Mouse (Mus musculus) c-Kit-negative CD71-positive TER-119-positive erythroid progenitor cells, embryonic 14.5 days (primary cell): ENCODE results near the gene Golga2.
"Not testable (repeated sequence)": the region's sequence is repeated elsewhere in the genome, so short reads cannot be mapped to it uniquely, and the experiment has no call there.

Experiments
- DNase-seq: peaks from one replicate; pipeline ENCODE4 v3.0.0-alpha.2; 2013; ENCODE audit warnings: low read depth, low spot score

Golga2 gene

GRCm38 (mm10) chr2:32288371-32288931 is 1.3 kb downstream of the Golga2 start:
- DNase-seq, result peak; percentile 31

GRCm38 (mm10) chr2:32289578-32289977 is 2.4 kb downstream of the Golga2 start:
- DNase-seq, result peak; percentile 70

DNA sequence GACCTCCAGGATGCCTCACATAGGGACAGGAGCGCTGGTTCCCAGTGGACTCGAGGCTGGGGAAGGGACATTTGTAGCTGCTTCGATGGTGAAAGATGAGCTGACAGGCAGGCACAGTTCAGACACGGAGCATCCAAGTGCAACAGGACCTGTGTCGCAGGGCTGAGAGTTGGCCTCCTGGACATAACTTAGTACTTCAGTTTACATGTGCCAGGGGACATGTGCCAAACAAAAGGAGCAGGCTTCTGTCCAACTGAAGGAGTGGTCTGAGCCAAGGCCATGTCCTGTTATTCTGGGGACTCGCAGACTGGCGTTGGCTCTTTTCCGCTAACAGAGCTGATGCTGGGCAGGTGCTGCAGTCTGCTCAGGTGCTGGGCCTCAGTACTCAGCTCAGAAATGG is 7.2 kb downstream of the Golga2 start:
- no peak for DNase-seq

DNA sequence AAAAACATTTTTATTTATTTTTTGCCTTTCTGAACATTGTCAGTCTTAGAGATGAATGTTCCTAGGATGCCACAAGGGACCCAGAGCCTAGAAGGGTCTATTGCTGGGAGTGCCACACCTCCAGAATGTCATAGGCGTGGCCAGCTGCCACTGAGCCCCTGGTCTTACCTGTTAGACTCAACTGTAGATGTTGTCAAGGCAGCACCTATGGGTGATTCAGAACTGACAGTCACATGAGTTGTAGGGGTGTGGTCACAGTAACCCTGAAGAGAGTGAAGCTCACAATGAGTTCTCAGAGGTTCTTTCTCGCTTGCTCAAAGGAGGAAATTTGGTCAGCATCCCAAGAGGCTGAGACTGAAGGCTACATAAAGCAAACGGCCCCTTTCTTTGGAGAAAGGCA is 8.1 kb downstream of the Golga2 start:
- DNase-seq, result no peak

DNA sequence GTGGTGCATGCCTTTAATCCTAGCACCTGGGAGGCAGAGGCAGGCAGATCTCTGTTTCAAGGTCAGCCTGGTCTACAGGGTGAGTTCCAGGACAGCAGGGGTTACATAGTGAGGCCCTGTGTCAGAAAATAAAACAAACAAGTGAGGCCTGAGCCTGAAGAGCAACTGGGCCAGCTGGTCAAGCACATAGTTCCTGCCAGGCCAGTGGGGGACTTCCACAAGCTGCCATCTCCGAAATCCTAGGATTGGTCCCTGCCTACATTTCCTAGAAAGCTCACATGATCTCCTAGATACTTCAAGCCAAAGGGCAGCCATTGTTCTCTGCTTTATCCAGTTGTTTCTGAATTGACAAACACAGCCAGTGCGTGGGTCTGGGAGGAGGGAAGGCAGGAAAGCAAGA is 8.7 kb downstream of the Golga2 start:
- DNase-seq, result not testable (repeated sequence)

- DNase-seq, result no peak
These were observed 12.3 kb downstream of the Golga2 start for GRCm38 (mm10) chr2:32299469-32299868.

DNA sequence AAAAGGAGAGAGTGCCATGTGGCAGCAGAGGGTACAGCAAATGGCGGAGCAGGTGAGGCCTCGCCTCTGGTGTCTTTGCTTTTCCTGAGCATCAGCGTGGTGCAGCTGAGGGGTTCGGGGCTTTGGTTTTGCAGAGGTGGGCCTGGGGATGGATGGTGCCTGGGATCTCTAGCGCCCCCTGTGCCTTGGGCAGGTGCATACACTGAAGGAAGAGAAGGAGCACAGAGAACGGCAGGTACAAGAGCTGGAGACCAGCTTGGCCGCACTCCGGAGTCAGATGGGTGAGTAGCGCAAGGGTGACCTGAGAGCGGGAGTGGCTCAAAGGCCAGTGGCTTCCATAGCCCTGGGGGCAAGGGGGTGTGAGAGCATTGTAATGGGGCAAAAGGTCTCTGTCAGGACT is 15.8 kb downstream of the Golga2 start:
- no peak for DNase-seq

GRCm38 (mm10) chr2:32304145-32304832 is 17.1 kb downstream of the Golga2 start:
- no peak for DNase-seq

DNA sequence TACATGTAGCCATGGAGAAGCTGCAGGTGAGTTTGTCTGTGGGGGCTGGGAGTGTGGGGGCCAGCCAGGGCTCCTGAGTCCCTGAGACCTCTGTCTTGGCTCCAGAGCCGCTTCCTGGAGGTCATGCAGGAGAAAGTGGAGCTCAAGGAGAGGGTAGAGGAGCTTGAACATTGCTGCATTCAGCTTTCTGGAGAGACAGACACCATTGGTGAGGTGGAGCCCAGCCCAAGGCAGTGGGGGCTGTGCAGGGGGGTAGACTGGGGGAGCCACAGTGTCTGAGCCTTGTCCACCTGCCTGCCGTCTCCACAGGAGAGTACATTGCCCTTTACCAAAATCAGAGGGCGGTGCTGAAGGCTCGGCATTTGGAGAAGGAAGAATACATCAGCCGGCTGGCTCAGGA is 18.5 kb downstream of the Golga2 start:
- no peak for DNase-seq

GRCm38 (mm10) chr2:32306176-32306575 is 19.0 kb downstream of the Golga2 start:
- no peak for DNase-seq

DNA sequence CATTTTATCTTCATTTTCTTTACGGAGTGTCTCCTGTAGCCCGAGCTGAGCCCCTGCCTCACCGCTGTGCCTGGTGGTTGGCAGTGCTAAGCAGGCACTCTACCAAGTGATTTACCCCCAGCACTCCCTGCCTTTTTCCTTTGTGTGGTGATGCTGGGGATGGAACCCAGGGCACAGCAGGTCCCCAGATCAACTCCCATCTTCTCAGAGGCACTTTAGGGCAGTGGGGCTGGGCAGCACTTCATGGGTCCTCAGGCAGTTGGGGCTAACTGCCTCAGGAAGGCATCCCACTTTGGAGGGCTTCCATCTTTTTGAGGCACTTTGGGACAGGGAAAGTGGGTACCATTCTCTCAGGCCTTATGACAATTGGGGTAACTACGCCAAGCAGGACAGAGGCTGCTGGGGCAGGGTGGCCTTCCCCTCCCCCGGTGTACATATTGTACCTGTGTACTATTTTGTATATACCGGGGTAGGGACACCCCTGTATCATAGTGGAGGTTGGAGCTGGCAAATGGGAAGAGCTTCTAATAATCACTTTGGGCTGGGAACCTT is 20.1 kb downstream of the Golga2 start:
- no peak for DNase-seq

DNA sequence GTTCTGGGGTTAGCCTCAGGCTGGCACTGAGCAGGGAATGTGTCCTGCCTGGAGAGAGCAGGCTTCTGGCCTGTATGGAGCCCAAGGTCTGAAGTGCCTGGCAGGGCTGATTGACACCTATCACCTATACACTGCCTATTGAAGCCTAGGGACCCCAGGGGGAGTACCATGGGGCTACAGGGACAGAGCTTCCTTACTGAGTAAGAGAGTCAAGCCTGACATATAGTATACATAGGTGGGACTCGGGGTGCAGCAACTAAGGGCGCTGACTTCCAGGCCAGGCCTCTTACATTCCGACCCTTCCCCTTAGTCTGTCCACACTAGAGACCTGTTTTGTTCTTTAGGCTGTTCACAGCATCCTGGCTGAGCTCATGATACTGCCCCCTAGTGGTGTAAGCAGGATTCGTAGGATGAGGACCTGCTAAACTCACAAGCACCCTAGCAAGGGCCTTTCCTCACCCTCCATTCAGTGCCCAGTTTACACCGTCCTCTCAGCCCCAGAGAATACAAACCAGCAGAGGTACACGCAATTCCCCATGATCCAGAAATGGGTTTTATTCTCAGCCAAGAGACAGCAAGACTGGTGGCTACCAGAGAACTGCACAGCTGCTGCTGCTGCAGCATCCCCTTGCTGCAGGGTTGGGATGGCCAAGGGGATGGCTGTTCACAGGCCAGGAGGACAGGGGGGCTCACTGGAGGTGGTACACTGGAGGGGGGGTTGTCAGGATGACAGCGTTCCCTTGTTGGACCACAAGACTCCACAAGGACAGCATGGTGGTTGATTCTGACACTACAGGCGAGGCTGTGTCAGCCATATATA is 21.0 kb downstream of the Golga2 start:
- DNase-seq, result peak; percentile 48

DNA sequence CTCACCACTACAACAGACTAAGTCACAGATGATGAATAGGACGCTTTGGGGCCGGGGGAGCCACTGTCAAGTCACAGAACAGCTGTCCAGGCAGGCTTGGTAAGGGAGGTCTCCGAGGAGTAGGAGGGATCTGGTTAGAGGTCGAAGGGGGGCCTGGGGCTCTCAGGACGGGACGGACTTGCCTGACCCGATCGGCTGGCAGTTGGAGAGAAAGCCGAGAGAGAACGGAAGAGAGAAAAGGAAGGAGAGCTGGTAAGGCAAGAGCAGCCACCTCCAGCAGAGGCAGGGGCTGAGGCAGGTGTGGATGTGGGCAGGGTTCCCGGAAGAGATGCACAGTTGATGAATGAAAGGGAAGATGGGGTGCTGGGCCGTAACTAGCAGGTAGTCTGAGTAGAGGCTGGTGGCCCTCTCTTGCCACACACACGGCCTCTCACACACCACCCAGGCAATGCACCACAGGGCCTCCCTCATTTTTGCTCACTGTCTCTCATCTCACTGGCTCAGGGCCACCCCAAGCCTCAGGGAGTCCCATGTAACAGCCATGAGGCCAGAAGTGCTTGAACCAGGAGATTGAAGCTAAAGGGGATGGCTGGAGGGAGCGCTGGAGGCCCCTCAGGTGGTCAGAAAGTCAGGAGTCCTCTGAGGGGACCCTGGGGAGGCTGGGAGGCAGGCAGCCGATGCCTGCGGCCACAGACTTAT is 21.8 kb downstream of the Golga2 start:
- no peak for DNase-seq

GRCm38 (mm10) chr2:32310096-32310845 is 23.1 kb downstream of the Golga2 start:
- no peak for DNase-seq

GRCm38 (mm10) chr2:32311443-32312317 is 24.5 kb downstream of the Golga2 start:
- no peak for DNase-seq

DNA sequence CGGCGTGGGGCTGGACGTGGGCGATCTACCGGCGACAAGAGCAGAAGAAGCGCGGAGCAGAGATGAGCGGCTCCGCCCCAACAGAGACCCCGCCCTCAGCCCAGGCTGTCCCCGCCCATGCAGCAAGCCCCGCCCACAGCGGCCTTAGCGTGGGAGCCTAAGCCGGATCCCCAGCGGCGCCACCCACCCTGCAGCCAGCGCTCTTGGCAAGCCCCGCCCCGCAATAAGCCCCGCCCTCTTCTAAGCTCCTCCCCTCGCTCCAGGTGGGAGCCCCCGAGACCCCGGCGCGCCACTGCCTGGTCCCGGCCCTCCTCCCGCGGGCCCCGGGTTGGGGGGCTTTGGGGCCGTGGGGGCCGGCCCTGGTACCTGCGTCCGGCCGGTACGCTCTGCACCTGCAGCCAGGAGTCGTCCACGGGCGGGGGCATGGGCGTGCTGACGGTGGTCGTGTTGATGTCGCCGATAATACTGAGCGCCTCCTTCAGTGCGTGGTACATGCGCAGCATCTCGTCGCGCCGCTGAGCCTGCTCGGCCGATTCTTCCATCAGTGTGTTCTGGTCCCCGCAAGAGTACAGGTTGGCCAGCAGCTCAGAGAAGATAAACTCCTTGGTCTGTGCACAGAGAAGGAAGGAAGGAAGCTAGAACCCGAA is 25.3 kb downstream of the Golga2 start:
- DNase-seq, result peak; percentile 53

- no peak for DNase-seq
These were observed 27.6 kb downstream of the Golga2 start for GRCm38 (mm10) chr2:32314831-32315230.

- DNase-seq, result no peak
These were observed 28.6 kb downstream of the Golga2 start for GRCm38 (mm10) chr2:32315751-32316150.

DNA sequence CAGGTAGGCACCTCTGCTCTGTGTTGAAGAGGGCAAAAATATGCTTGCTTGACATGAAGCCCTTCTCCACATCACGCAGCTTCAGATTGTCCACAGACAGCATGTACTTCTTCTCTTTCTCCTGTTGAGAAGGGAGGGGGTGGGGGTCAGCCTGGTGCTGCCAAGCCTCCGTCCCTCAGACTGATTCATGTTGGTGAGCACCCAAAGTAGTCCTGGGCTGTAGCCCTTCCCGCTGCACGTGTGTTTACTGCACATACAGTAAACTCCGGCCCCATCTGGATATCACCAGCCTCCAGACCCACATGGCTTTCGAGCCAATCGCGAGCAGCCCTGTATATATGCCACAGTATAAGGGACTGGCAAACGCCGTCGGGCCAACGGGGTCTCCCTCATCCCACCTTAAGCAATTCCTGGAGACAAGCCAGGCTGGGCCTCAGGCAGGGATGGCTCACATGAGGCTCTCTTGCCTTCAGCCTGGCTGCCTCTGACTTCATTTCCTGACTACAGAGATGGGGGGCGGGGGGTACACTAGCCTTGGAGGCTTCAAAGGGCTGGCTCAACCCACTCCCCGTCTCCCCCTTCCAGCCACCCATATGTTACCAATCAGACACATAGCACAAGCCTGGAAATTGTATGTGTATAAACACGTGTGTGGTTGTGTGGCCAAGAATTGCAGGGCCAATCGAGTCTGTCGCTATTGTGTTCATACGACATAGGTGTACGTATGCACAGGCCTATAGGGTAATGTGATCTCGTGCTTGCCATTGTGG is 29.9 kb downstream of the Golga2 start:
- no peak for DNase-seq
